ENCODE assay signal across 25 mouse cellular contexts in genomic region chr5:21599961-21600360, GRCm38 (mm10). TPM values are rescaled to one million over a fixed set of nuclear protein-coding genes. Genes with fewer than 3 reads are reported as not detected.
"Had no signal": no experiment of that assay in that cellular context is flagged by ENCODE, and none has a peak within 500 bp of the region (broad histone marks: within the 10 kb centered on the region; RNA-seq: fewer than 3 reads in every experiment).

No protein-coding gene starts in this region.

- H3K9me3 ChIP-seq: heart, embryonic 10.5 days; heart, embryonic 12.5 days; hindbrain, embryonic 13.5 days; hindbrain, embryonic 15.5 days; limb, embryonic 13.5 days; limb, embryonic 15.5 days; liver, embryonic 12.5 days had no signal

- H3K27ac ChIP-seq: heart, embryonic 10.5 days; hindbrain, embryonic 13.5 days; hindbrain, embryonic 15.5 days; hindbrain, postnatal 0 days; kidney, postnatal 0 days; limb, embryonic 13.5 days; limb, embryonic 15.5 days; liver, embryonic 12.5 days; liver, embryonic 14.5 days had no signal

- H3K36me3 ChIP-seq: heart, embryonic 10.5 days; heart, embryonic 12.5 days; hindbrain, embryonic 13.5 days; hindbrain, embryonic 15.5 days; limb, embryonic 13.5 days; limb, embryonic 15.5 days; liver, embryonic 12.5 days had no signal

- H3K27me3 ChIP-seq: heart, embryonic 12.5 days; hindbrain, embryonic 13.5 days; hindbrain, embryonic 15.5 days; limb, embryonic 13.5 days; limb, embryonic 15.5 days; liver, embryonic 12.5 days had no signal

- ATAC-seq: forebrain, postnatal 0 days; hindbrain, postnatal 0 days; intestine, embryonic 16.5 days; liver, embryonic 12.5 days had no signal

- DNase-seq: forebrain, postnatal 0 days; gastrocnemius, postnatal 14 days; gastrocnemius, postnatal 36 days; heart, adult 18-20 months; heart, postnatal 14 days; heart, postnatal 36 days; layer of hippocampus, adult 9-11 months; layer of hippocampus, postnatal 36 days; left cerebral cortex, postnatal 4 days had no signal

- H3K9ac ChIP-seq: forebrain, postnatal 0 days; heart, embryonic 12.5 days; hindbrain, embryonic 13.5 days; hindbrain, embryonic 15.5 days; limb, embryonic 13.5 days; limb, embryonic 15.5 days; liver, embryonic 12.5 days; liver, embryonic 14.5 days had no signal

- H3K4me3 ChIP-seq: heart, embryonic 10.5 days; heart, embryonic 12.5 days; hindbrain, embryonic 13.5 days; hindbrain, embryonic 15.5 days; limb, embryonic 13.5 days; limb, embryonic 15.5 days; liver, embryonic 12.5 days had no signal

- H3K4me2 ChIP-seq: heart, embryonic 12.5 days; hindbrain, embryonic 13.5 days; hindbrain, embryonic 15.5 days; limb, embryonic 13.5 days; limb, embryonic 15.5 days; liver, embryonic 12.5 days had no signal

- H3K4me1 ChIP-seq: heart, embryonic 10.5 days; heart, embryonic 12.5 days; hindbrain, embryonic 13.5 days; hindbrain, embryonic 15.5 days; limb, embryonic 13.5 days; limb, embryonic 15.5 days; liver, embryonic 12.5 days had no signal

RNA-seq across cellular contexts. Expression of gene Fbxl13, which starts 45.5 kb away (rescaled TPM):
- total RNA-seq: gastrocnemius, adult 18-20 months; gastrocnemius, adult 8-10 months; heart, adult 18-20 months; heart, adult 8-10 months; heart, postnatal 36 days; hematopoietic stem cell, adult 5-6 weeks had no signal
- polyA plus RNA-seq: limb, embryonic 15.5 days; liver, adult 2 months had no signal

RNA-seq across cellular contexts. Expression of gene Lrrc17, which starts 56.6 kb away (rescaled TPM):
- total RNA-seq: hematopoietic stem cell, adult 5-6 weeks had no signal
